Mouse (Mus musculus): ENCODE measurements around the gene Gpat2. TPM values are rescaled to one million over a fixed set of nuclear protein-coding genes. Genes with fewer than 3 reads are reported as not detected.

Gpat2 gene
- total RNA-seq (2023): under 1 TPM in 1 of 2 experiments, not detected in 1; 0.18 TPM

GRCm38 (mm10) chr2:127424977-127425376 lies at the start of gene Gpat2:
Gene Gpat2, plus strand, starts transcription at chr2:127425199.

GRCm38 (mm10) chr2:127444055-127444789 lies 19.2 kb downstream of the Gpat2 start, which contains the start of gene Fahd2a:
Gene Fahd2a, minus strand, starts transcription at chr2:127444565.

Other genes with a start within 250 kb of the Gpat2 start
- under 1 TPM; 0.58 to 0.86 TPM for gene 1810024B03Rik, start 216.9 kb upstream of the Gpat2 start, total RNA-seq (2023)
- 10 to 100 TPM; 95.6 to 97.0 TPM for gene Snrnp200, start 216.8 kb upstream of the Gpat2 start, total RNA-seq (2023)
- 10 to 100 TPM; 36.1 to 37.2 TPM for gene Ciao1, start 177.4 kb upstream of the Gpat2 start, total RNA-seq (2023)
- gene Tmem127, start 177.3 kb upstream of the Gpat2 start, total RNA-seq (2023): 10 to 100 TPM; 58.5 to 60.8 TPM
- gene Stard7, start 155.0 kb upstream of the Gpat2 start, total RNA-seq (2023): 10 to 100 TPM; 44.1 to 44.3 TPM
- 100 to 1,000 TPM; 333 to 386 TPM for gene Dusp2, start 89.0 kb upstream of the Gpat2 start, total RNA-seq (2023)
- gene Astl, start 86.6 kb upstream of the Gpat2 start, total RNA-seq (2023): under 1 TPM; 0.64 to 0.79 TPM
- gene Adra2b, start 62.0 kb upstream of the Gpat2 start, total RNA-seq (2023): under 1 TPM; 0.13 to 0.21 TPM
- 10 to 100 TPM in 1 of 2 experiments, 1 to 10 TPM in 1; 9.4 to 11.1 TPM for gene Fahd2a, start 19.4 kb downstream of the Gpat2 start, total RNA-seq (2023)
- gene Kcnip3, start 96.9 kb downstream of the Gpat2 start, total RNA-seq (2023): 1 to 10 TPM; 2.3 to 3.1 TPM
- gene Prom2, start 116.3 kb downstream of the Gpat2 start, total RNA-seq (2023): not detected
- 1 to 10 TPM; 2.5 to 2.9 TPM for gene Zfp661, start 161.9 kb downstream of the Gpat2 start, total RNA-seq (2023)
- 10 to 100 TPM; 48.4 to 57.7 TPM for gene Mrps5, start 162.0 kb downstream of the Gpat2 start, total RNA-seq (2023)
- gene Mal, start 231.5 kb downstream of the Gpat2 start, total RNA-seq (2023): not detected